Mouse (Mus musculus) embryo, embryonic 10 days (tissue): ENCODE measurements at regions not wholly inside any gene's neighbourhood (a gene's known extent, or its start where the extent isn't known, plus 50 kb on each side); places are given as distances from the start of the nearest gene placed in this dataset.

Source experiments
- DNase-seq: peaks from one replicate; pipeline ENCODE4 v3.0.0-alpha.2; 2015; ENCODE audit warnings: low spot score

- DNase-seq, result no peak
Observed at GRCm38 (mm10) chr5:51758289-51758688, 190.8 kb upstream of the Ppargc1a start.

- DNase-seq, result no peak
Observed at GRCm38 (mm10) chr5:51757864-51758263, 190.3 kb upstream of the Ppargc1a start.

- no peak for DNase-seq
Observed at GRCm38 (mm10) chr5:51752024-51752423, 184.5 kb upstream of the Ppargc1a start.

- DNase-seq, result no peak
Observed at GRCm38 (mm10) chr5:51750456-51750855, 182.9 kb upstream of the Ppargc1a start.

- no peak for DNase-seq
Observed at GRCm38 (mm10) chr5:51740893-51741292, 173.4 kb upstream of the Ppargc1a start.

GRCm38 (mm10) chr5:51730241-51730640 is 162.7 kb upstream of the Ppargc1a start:
- no peak for DNase-seq

GRCm38 (mm10) chr5:51729771-51730170 is 162.2 kb upstream of the Ppargc1a start:
- DNase-seq, result no peak

GRCm38 (mm10) chr5:51726762-51727161 is 159.2 kb upstream of the Ppargc1a start:
- peak; percentile 6 for DNase-seq

- DNase-seq, result no peak
Observed at GRCm38 (mm10) chr5:51718911-51719310, 151.4 kb upstream of the Ppargc1a start.

- no peak for DNase-seq
Observed at GRCm38 (mm10) chr5:51718451-51718850, 150.9 kb upstream of the Ppargc1a start.

- no peak for DNase-seq
Observed at GRCm38 (mm10) chr5:51711860-51712560, 144.5 kb upstream of the Ppargc1a start.

- DNase-seq, result no peak
Observed at GRCm38 (mm10) chr5:51710664-51711063, 143.1 kb upstream of the Ppargc1a start.

GRCm38 (mm10) chr5:51709447-51709991 is 142.0 kb upstream of the Ppargc1a start:
- DNase-seq, result no peak

- DNase-seq, result no peak
Observed at GRCm38 (mm10) chr5:51679884-51680283, 112.4 kb upstream of the Ppargc1a start.

- no peak for DNase-seq
Observed at GRCm38 (mm10) chr5:51671190-51671589, 103.7 kb upstream of the Ppargc1a start.

GRCm38 (mm10) chr5:51665241-51665640 is 97.7 kb upstream of the Ppargc1a start:
- DNase-seq, result no peak

GRCm38 (mm10) chr5:51658232-51658896 is 90.8 kb upstream of the Ppargc1a start:
- no peak for DNase-seq

GRCm38 (mm10) chr5:51653507-51653906 is 86.0 kb upstream of the Ppargc1a start:
- DNase-seq, result no peak

GRCm38 (mm10) chr5:51624400-51624799 is 56.9 kb upstream of the Ppargc1a start:
- DNase-seq, result no peak
